Mouse (Mus musculus): ENCODE measurements around the gene Nle1. TPM values are rescaled to one million over a fixed set of nuclear protein-coding genes. Genes with fewer than 3 reads are reported as not detected.
A peak's percentile ranks its signal among the peaks of the same experiment; 100 is the strongest.

Nle1 gene
- polyA plus RNA-seq, 1 experiment from 2014 or later, result 30.6 TPM

DNA sequence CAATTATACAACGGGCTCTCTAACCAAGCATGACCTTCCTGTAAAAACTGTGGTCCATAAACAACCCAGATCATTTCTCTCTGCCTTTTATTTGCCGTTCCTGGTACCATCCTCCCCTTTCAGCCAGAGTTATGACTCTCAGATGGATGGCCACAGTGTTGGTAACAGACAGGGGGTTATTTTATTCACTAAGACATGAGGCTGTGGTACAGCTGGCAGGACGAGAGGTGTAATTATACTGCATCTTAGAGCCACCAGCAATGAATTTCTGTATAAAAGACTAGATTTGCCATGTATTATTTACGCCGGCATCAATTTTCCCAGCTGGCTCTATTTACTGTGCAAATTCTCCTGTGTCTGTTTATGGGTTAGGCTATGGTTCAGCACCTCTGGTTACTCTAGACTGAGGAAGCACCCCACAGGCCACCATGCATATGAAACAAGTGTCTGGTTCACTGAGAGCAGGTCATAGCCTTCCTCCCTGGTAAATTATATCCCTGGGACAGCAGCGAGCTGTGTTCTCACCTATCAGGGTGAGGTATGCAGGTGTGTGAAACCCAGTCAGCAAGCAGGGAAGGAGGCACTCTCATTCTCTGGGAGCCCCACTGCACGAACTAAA, 30.4 kb downstream of the Nle1 start:
- no peak overlapping the region for H3K27ac ChIP-seq
- H3K36me3 ChIP-seq, result peaks cover 31% of the 10 kb centered on the region
- H3K9me3 ChIP-seq (replicated peaks), result no peaks in the 10 kb centered on the region
- WGBS (ENCODE audit: insufficient replicate concordance), result 74% methylated on average over 7 of the region's 7 CpGs
- no peak overlapping the region for H3K4me3 ChIP-seq
- no peak overlapping the region for H3K9ac ChIP-seq
- ATAC-seq, result no peak
- peaks cover 16% of the 10 kb centered on the region for H3K4me1 ChIP-seq
- H3K27me3 ChIP-seq (replicated peaks), result no peaks in the 10 kb centered on the region
- no peak overlapping the region for H3K4me2 ChIP-seq

DNA sequence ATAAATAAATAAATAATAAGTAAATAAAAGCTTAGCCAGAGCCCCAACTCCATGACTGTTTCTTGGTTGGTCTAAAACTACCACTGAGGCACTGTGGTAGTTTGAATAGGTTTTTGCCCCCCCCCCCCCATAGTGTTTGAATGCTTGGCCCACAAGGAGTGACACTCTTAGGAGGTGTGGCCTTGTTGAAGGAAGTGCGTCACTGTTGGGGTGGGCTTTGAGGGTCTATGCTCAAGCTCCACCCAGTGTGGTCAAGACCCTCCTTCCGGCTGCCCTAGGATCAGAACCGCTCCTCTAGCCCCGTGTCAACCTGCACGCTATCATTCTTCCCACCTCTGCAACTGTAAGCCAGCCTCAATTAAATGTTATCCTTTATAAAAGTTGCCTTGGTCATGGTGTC, 32.6 kb downstream of the Nle1 start:
- H3K4me2 ChIP-seq, result peak overlapping the region; percentile 45; the same call in 1 of the 2 replicates
- WGBS (ENCODE audit: insufficient replicate concordance), result 71% methylated on average over 5 of the region's 5 CpGs
- ATAC-seq, result no peak

DNA sequence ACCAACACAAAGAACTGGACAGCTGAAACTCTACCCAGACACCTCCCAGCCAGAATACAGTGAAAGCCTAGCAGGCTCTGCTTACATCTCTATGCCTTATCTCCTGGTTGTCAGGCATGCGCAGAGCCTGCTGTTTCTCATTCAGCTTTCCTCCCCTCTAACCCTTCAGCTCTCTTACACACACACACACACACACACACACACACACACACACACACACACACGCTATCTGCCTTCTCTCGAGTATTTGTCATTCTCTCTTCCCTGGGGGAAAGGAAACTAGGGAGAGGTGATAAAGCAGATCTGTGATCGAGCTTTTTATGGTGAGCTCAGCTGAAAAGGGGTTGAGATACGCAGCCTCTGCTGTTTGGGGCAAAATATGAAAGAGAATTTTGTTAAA, 33.3 kb downstream of the Nle1 start:
- peak overlapping the region; percentile 70 for H3K27ac ChIP-seq
- 18% methylated on average over 5 of the region's 5 CpGs for WGBS (ENCODE audit: insufficient replicate concordance)

More for the DNA sequence above, 32.6 kb downstream of the Nle1 start:
- Histone ChIP-seq H3K9ac (no peak overlapping the region), H3K27ac (peak overlapping the region; percentile 70; the same call in 1 of the 2 replicates), H3K27me3 (replicated peaks) (no peaks in the 10 kb centered on the region), H3K9me3 (replicated peaks) (no peaks in the 10 kb centered on the region), H3K36me3 (peaks cover 17% of the 10 kb centered on the region), H3K4me1 (peaks cover 16% of the 10 kb centered on the region), H3K4me3 (no peak overlapping the region)

DNA sequence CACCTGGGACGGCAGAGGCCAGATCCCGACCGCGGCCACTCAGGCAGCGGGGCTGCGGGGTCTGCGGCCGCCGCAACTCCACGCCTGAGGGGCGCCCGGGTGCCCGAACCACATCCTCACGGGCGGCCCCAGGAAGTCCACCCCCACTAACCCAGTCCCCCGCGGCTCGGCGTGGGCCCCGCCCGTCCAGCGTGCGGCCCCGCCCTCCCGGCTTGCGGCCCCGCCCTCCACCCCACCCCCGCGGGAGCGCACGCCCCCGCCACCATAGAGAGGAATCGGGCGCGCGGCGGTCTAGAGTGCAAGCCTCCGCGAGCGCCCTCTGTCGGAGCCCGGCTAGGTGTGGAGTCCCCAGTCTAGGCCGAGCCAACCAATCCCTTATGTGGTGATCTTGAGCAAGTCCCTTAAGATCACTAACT, 37.2 kb downstream of the Nle1 start, which contains the start of gene Rffl:
TSS of gene Rffl (minus strand) at position 180 of the 416 bp plus-strand sequence.
- no peaks in the 10 kb centered on the region for H3K9me3 ChIP-seq (replicated peaks)
- H3K9ac ChIP-seq, result peak within 1 kb of the TSS; percentile 97
- peak; percentile 86 for ATAC-seq
- peaks cover 56% of the 10 kb centered on the region for H3K4me1 ChIP-seq
- no peaks in the 10 kb centered on the region for H3K27me3 ChIP-seq (replicated peaks)
- peak within 1 kb of the TSS; percentile 62 for H3K4me2 ChIP-seq
- H3K36me3 ChIP-seq, result 0 out of 2 replicates have a peak, but pooled peaks cover 5% of the 10 kb centered on the region
- peak within 1 kb of the TSS; percentile 92 for H3K27ac ChIP-seq
- H3K4me3 ChIP-seq, result peak within 1 kb of the TSS; percentile 99
- WGBS (ENCODE audit: insufficient replicate concordance), result 1% methylated on average over 43 of the region's 43 CpGs

More for the DNA sequence above, 33.3 kb downstream of the Nle1 start:
- Histone ChIP-seq H3K36me3 (peaks cover 14% of the 10 kb centered on the region), H3K27me3 (replicated peaks) (no peaks in the 10 kb centered on the region), H3K4me1 (peaks cover 18% of the 10 kb centered on the region), H3K4me2 (peak overlapping the region; percentile 45), H3K4me3 (peak overlapping the region; percentile 30; the same call in 1 of the 2 replicates), H3K9me3 (replicated peaks) (no peaks in the 10 kb centered on the region), H3K9ac (no peak overlapping the region)
- peak; percentile 19; the same call in 1 of the 2 replicates for ATAC-seq

DNA sequence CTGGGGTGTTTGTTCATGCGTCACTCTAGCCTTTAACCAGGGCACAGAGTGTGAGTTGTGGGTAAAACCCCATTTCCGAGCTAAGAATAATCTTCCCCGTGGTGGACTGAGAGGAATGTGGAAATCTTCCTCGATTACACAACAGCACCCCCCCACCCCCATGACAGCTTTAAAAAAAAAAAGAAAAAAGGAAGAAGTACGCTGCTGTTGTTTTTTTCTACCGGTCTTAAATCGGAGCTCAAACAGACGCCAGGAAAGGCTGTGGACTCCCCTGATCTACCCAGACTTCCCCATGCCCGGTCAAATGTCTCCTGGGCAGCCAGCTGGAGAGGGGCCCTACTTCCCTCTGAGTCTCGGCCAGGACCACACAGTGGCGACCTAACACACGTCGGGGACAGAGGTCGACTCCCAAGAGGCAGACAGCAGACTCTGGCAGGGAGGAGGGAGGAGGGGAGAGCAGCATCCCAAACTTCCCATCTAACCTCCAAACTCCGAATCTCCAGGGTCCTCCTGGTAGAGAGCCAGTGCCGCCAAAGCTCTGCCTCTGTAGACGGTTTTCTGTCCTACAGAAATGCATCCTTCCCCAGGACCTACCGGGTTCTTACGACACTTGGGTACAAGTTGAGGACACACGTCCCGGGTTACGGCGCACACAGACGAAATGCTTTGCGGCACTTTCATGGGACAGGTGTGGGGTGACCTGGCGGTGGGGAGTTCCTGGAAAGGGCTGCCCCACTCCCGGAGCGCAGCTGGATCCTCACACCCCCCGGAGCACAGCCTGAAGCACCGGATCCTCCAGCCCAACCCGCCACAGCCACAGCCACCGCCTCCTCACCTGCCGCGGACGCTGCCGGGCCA, 37.8 kb downstream of the Nle1 start:
- Histone ChIP-seq H3K27me3 (replicated peaks) (no peaks in the 10 kb centered on the region), H3K4me3 (peak overlapping the region; percentile 99), H3K36me3 (0 out of 2 replicates have a peak, but pooled peaks cover 5% of the 10 kb centered on the region), H3K4me2 (peak overlapping the region; percentile 62), H3K9me3 (replicated peaks) (no peaks in the 10 kb centered on the region), H3K27ac (peak overlapping the region; percentile 92), H3K9ac (peak overlapping the region; percentile 97), H3K4me1 (peaks cover 56% of the 10 kb centered on the region)
- ATAC-seq, result peak; percentile 59
- WGBS (ENCODE audit: insufficient replicate concordance), result under 1% methylated on average over 36 of the region's 36 CpGs

DNA sequence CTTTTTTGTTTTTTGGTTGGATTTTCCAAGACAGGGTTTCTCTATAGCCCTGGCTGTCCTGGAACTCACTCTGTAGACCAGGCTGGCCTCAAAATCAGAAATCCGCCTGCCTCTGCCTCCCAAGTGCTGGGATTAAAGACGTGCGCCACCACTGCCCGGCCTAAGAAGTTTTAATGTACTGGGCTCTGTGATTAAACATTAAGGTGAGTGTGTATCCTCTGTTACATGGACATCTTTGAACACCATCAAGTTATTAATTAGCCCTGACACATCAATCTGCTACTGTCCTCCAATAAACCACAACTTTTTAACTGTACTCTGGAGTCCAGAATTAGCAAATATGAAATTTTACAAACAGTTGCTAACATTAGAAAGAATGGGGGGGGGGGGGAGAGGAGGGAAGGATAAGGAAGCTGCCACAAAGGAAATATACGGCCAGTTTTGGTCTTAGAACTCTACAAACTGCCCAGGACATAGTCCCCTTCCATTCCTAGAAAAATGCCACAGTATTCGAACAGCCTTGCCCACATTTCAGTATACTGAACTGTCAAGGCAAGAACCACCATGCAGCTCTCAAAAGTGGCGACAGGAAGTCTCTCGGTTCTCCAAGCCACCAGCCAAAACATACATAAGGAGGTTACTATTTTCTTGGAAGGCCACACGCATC, 38.6 kb downstream of the Nle1 start:
- Histone ChIP-seq H3K4me2 (peak overlapping the region; percentile 62), H3K36me3 (peaks cover 7% of the 10 kb centered on the region; the same call in 1 of the 2 replicates), H3K27ac (peak overlapping the region; percentile 92), H3K9me3 (replicated peaks) (no peaks in the 10 kb centered on the region), H3K4me3 (peak overlapping the region; percentile 99), H3K27me3 (replicated peaks) (no peaks in the 10 kb centered on the region), H3K9ac (peak overlapping the region; percentile 97), H3K4me1 (peaks cover 56% of the 10 kb centered on the region)
- no peak for ATAC-seq
- 37% methylated on average over 9 of the region's 9 CpGs for WGBS (ENCODE audit: insufficient replicate concordance)

DNA sequence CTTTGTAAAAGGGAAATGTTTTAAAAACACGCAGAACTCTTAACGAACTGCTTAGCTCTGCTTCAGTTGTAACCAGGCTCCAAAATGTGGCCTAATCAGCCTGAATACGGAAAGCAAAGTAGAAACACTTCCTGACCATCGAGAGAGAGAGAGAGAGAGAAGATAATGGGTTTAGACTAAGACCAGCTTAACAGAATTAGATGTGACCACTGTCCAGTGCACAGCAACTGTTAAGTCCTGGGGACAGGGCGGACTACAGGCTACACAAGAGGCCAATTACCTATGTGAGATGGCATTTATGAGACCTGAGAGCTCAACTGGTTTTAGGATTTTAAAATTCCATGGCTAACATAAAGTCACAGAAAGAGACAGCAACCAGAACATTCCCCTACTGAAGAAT, 40.3 kb downstream of the Nle1 start:
- H3K4me2 ChIP-seq, result peak overlapping the region; percentile 62
- H3K4me1 ChIP-seq, result peaks cover 68% of the 10 kb centered on the region
- WGBS (ENCODE audit: insufficient replicate concordance), result 39% methylated on average over 5 of the region's 5 CpGs
- H3K9ac ChIP-seq, result peak overlapping the region; percentile 49
- no peaks in the 10 kb centered on the region for H3K27me3 ChIP-seq (replicated peaks)
- H3K9me3 ChIP-seq (replicated peaks), result no peaks in the 10 kb centered on the region
- H3K4me3 ChIP-seq, result peak overlapping the region; percentile 22
- no peak for ATAC-seq
- peak overlapping the region; percentile 64 for H3K27ac ChIP-seq
- peaks cover 11% of the 10 kb centered on the region for H3K36me3 ChIP-seq

DNA sequence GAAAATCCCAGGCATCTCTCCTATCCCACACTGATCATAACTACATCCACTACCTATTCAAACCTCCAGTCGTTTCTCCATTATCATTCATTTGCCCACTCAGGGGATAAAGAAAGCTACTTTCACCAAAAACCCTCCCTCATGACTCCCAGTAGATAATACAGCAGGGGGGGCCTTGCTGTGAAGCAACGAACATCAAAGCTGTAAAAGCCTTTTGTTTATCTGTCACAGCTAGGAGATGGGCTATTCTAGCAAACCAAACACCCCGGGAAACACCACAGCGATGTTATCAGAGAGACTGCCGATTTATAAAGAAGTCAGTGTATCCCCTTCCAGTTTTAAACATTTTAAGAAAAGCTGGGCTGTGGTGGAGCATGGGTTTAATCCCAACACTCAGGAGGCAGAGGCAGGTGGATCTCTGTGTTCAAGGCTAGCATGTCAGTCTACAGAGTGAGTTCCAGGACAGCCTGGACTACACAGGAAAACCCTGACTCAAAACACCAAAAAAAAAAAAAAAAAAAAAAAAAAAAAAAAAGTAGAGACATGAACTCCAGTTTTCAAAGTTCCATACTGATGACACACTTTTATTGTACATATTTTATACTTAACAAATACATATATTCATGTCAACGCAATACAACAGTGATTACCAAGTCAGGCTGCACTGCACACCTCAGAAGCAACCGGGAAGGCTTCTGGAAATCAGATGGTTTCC, 41.2 kb downstream of the Nle1 start:
- WGBS (ENCODE audit: insufficient replicate concordance), result 24% methylated on average over 7 of the region's 7 CpGs
- peak overlapping the region; percentile 32 for H3K4me3 ChIP-seq
- peaks cover 77% of the 10 kb centered on the region for H3K4me1 ChIP-seq
- H3K4me2 ChIP-seq, result peak overlapping the region; percentile 62
- no peak for ATAC-seq
- no peaks in the 10 kb centered on the region for H3K9me3 ChIP-seq (replicated peaks)
- peak overlapping the region; percentile 64 for H3K27ac ChIP-seq
- no peaks in the 10 kb centered on the region for H3K27me3 ChIP-seq (replicated peaks)
- peaks cover 11% of the 10 kb centered on the region for H3K36me3 ChIP-seq
- H3K9ac ChIP-seq, result peak overlapping the region; percentile 57

DNA sequence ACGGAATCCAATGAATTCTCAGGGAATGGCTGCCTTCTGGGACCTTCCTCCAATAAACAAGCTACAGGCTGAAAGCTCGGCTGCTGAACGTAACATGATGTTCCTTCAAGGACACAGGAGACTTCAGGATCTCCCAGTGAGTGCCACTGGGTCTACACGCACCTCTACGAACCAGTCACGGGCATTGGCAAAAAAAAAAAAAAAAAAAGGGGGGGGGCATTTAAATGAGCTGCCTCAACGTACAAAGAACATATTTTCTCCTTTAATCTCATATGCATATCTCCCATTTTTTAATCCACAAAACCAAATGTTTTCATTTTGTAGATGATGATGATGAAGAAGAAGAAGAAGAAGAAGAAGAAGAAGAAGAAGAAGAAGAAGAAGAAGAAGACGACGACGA, 42.3 kb downstream of the Nle1 start:
- 74% methylated on average over 10 of the region's 10 CpGs for WGBS (ENCODE audit: insufficient replicate concordance)

DNA sequence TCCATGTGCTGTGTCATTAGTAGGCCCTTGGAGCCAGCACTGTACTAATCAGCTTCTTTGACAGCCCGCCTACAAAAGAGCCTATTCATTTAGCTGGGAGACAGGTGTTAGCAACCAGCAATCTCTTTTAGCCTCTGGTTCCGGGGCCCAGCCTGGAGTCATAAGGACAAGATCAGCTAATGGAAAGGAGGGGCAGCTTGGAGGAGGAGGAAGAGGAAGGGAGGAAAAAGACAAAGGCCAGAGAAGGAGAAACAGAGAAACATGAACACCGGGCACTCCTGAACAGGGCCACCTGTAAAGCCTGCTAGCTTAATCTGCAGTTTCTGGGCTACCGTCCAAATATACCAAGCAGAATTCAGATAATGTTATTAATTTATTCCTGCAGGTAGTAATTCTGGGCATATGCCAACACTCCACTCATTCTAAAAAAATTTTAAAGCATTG, 44.7 kb downstream of the Nle1 start:
- peaks cover 77% of the 10 kb centered on the region for H3K4me1 ChIP-seq
- peak overlapping the region; percentile 44; the same call in 1 of the 2 replicates for H3K9ac ChIP-seq
- H3K27me3 ChIP-seq (replicated peaks), result no peaks in the 10 kb centered on the region
- peak; percentile 66 for ATAC-seq
- H3K4me2 ChIP-seq, result peak overlapping the region; percentile 40
- WGBS (ENCODE audit: insufficient replicate concordance), result 52% methylated on average over 4 of the region's 4 CpGs
- H3K4me3 ChIP-seq, result no peak overlapping the region
- no peaks in the 10 kb centered on the region for H3K9me3 ChIP-seq (replicated peaks)
- peaks cover 28% of the 10 kb centered on the region for H3K36me3 ChIP-seq
- peak overlapping the region; percentile 79 for H3K27ac ChIP-seq

More for the DNA sequence above, 42.3 kb downstream of the Nle1 start:
- ATAC-seq, result no peak
- Histone ChIP-seq H3K4me2 (peak overlapping the region; percentile 62), H3K9ac (peak overlapping the region; percentile 57; the same call in 1 of the 2 replicates), H3K9me3 (replicated peaks) (no peaks in the 10 kb centered on the region), H3K36me3 (peaks cover 17% of the 10 kb centered on the region), H3K27ac (peak overlapping the region; percentile 64; the same call in 1 of the 2 replicates), H3K4me3 (peak overlapping the region; percentile 32; the same call in 1 of the 2 replicates), H3K4me1 (peaks cover 88% of the 10 kb centered on the region), H3K27me3 (replicated peaks) (no peaks in the 10 kb centered on the region)

DNA sequence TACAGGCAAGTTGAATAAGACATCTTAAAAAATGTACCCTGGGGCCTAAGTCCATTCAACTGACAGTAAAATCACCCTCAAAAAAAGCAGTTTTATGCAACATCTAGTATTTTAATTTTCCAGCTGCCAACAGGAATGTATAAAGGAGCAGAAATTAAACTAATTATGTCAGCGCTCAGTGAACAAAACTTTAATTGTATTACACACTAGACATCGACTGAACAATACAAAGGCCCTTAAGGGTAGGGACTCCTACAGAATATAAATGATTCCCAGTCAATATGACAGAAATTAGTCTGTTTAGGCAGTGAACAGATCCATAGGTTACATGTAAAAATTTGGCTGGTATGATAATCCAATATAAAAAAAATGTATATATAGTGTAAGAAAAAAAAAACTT, 45.2 kb downstream of the Nle1 start:
- no peak for ATAC-seq
- Histone ChIP-seq H3K27me3 (replicated peaks) (no peaks in the 10 kb centered on the region), H3K4me3 (no peak overlapping the region), H3K4me2 (peak overlapping the region; percentile 49), H3K9ac (peak overlapping the region; percentile 38; the same call in 1 of the 2 replicates), H3K4me1 (peaks cover 75% of the 10 kb centered on the region), H3K36me3 (peaks cover 28% of the 10 kb centered on the region), H3K27ac (peak overlapping the region; percentile 79), H3K9me3 (replicated peaks) (no peaks in the 10 kb centered on the region)
- WGBS (ENCODE audit: insufficient replicate concordance), result 83% methylated on average over 2 of the region's 2 CpGs

Data from liver, embryonic 12.5 days (tissue).